Mouse (Mus musculus) neural tube, embryonic 13.5 days (tissue): ENCODE measurements around the gene Rnf144b. TPM values are rescaled to one million over a fixed set of nuclear protein-coding genes. Genes with fewer than 3 reads are reported as not detected.

ENCODE experiments used
- ATAC-seq: fragments of 200-750 bp; cut with Nextera tagmentation; 2 replicates; pipeline ENCODE4 v1.8.0; 2017; ENCODE audit warnings: low read depth, mild to moderate bottlenecking, moderate TSS enrichment, moderate library complexity
- H3K27ac ChIP-seq: fragments of 300-500 bp; sonication (generic); replicated peaks from 2 replicates; pipeline ENCODE4 v1.5.1; 2015; ENCODE audit warnings: moderate library complexity, mild to moderate bottlenecking, inconsistent platforms
- H3K27me3 ChIP-seq: fragments of 300-500 bp; sonication (generic); 2 replicates; pipeline ENCODE4 v1.6.1; 2015; ENCODE audit warnings: mild to moderate bottlenecking, inconsistent platforms
- H3K36me3 ChIP-seq: fragments of 300-500 bp; sonication (generic); 2 replicates; pipeline ENCODE4 v1.6.1; 2015; ENCODE audit warnings: mild to moderate bottlenecking, inconsistent platforms
- H3K4me1 ChIP-seq: fragments of 300-500 bp; sonication (generic); replicated peaks from 2 replicates; pipeline ENCODE4 v1.6.1; 2015; ENCODE audit warnings: inconsistent platforms
- H3K4me2 ChIP-seq: fragments of 300-500 bp; sonication (generic); 2 replicates; pipeline ENCODE4 v1.6.1; 2015; ENCODE audit warnings: inconsistent platforms, mild to moderate bottlenecking, moderate library complexity
- H3K4me3 ChIP-seq: fragments of 300-500 bp; sonication (generic); 2 replicates; pipeline ENCODE4 v1.5.1; 2015; ENCODE audit warnings: mild to moderate bottlenecking, inconsistent platforms
- H3K9ac ChIP-seq: fragments of 300-500 bp; sonication (generic); 2 replicates; pipeline ENCODE4 v1.6.1; 2015; ENCODE audit warnings: moderate library complexity, mild to moderate bottlenecking, inconsistent platforms
- H3K9me3 ChIP-seq: fragments of 300-500 bp; sonication (generic); 2 replicates; pipeline ENCODE4 v1.6.1; 2016; ENCODE audit warnings: inconsistent platforms
- WGBS: fragments of 180-500 bp; shearing (Covaris S2); methylation state at CpG from one replicate; pipeline ENCODE4 v1.1.7; 2015; 5-methylcytosine and 5-hydroxymethylcytosine counted together
- polyA plus RNA-seq: library from polyadenylated mRNA; unstranded; fragments of >200 nt; fragmentation: Nextera tagmentation; extraction: Ambion mirVana; gene quantifications from 2 replicates; pipeline ENCODE4 v1.2.1, GENCODE M21; 2015

Gene Rnf144b
- polyA plus RNA-seq, 1 experiment from 2014 or later, result 0.81 TPM

GRCm38 (mm10) chr13:47183771-47184170 lies 61.3 kb downstream of the Rnf144b start:
- no peaks in the 10 kb centered on the region for H3K9me3 ChIP-seq
- no peaks in the 10 kb centered on the region for H3K4me1 ChIP-seq
- H3K27ac ChIP-seq, result no peak overlapping the region
- no peak overlapping the region for H3K4me2 ChIP-seq
- no peak overlapping the region for H3K4me3 ChIP-seq
- no peak for ATAC-seq
- H3K27me3 ChIP-seq, result no peaks in the 10 kb centered on the region
- WGBS, result 80% methylated on average over 9 of the region's 9 CpGs
- H3K36me3 ChIP-seq, result no peaks in the 10 kb centered on the region
- no peak overlapping the region for H3K9ac ChIP-seq

- no peaks in the 10 kb centered on the region for H3K4me1 ChIP-seq
- 85% methylated on average over 4 of the region's 4 CpGs for WGBS
- H3K27me3 ChIP-seq, result peaks cover 2% of the 10 kb centered on the region
- H3K9ac ChIP-seq, result no peak overlapping the region
- no peak overlapping the region for H3K4me3 ChIP-seq
- H3K27ac ChIP-seq, result no peak overlapping the region
- no peaks in the 10 kb centered on the region for H3K36me3 ChIP-seq
- H3K4me2 ChIP-seq, result no peak overlapping the region
- no peak for ATAC-seq
- no peaks in the 10 kb centered on the region for H3K9me3 ChIP-seq
These were observed 65.4 kb downstream of the Rnf144b start for GRCm38 (mm10) chr13:47187836-47188235.

GRCm38 (mm10) chr13:47189971-47190370 lies 67.5 kb downstream of the Rnf144b start:
- Histone ChIP-seq H3K9me3 (no peaks in the 10 kb centered on the region), H3K4me3 (no peak overlapping the region), H3K4me2 (no peak overlapping the region), H3K4me1 (peaks cover 20% of the 10 kb centered on the region), H3K27ac (no peak overlapping the region), H3K9ac (no peak overlapping the region), H3K27me3 (peaks cover 19% of the 10 kb centered on the region), H3K36me3 (no peaks in the 10 kb centered on the region)
- WGBS, result 92% methylated on average over 7 of the region's 7 CpGs
- no peak for ATAC-seq

- Histone ChIP-seq H3K9ac (no peak overlapping the region), H3K36me3 (no peaks in the 10 kb centered on the region), H3K4me2 (no peak overlapping the region), H3K27ac (no peak overlapping the region), H3K4me1 (peaks cover 25% of the 10 kb centered on the region), H3K9me3 (no peaks in the 10 kb centered on the region), H3K4me3 (no peak overlapping the region), H3K27me3 (peaks cover 29% of the 10 kb centered on the region)
- no peak for ATAC-seq
- WGBS, result 73% methylated on average over 2 of the region's 2 CpGs
These were observed 69.7 kb downstream of the Rnf144b start for GRCm38 (mm10) chr13:47192200-47192599.

GRCm38 (mm10) chr13:47192771-47193170 lies 70.3 kb downstream of the Rnf144b start:
- Histone ChIP-seq H3K4me3 (no peak overlapping the region), H3K27ac (no peak overlapping the region), H3K9ac (no peak overlapping the region), H3K36me3 (no peaks in the 10 kb centered on the region), H3K27me3 (peaks cover 29% of the 10 kb centered on the region), H3K4me1 (peaks cover 25% of the 10 kb centered on the region), H3K4me2 (no peak overlapping the region), H3K9me3 (no peaks in the 10 kb centered on the region)
- ATAC-seq, result no peak
- 71% methylated on average over 5 of the region's 5 CpGs for WGBS

- Histone ChIP-seq H3K9ac (peak overlapping the region; percentile 72), H3K27me3 (peaks cover 29% of the 10 kb centered on the region), H3K9me3 (no peaks in the 10 kb centered on the region), H3K36me3 (no peaks in the 10 kb centered on the region), H3K4me1 (peaks cover 25% of the 10 kb centered on the region), H3K4me3 (peak overlapping the region; percentile 51), H3K27ac (no peak overlapping the region), H3K4me2 (peak overlapping the region; percentile 88)
- 9% methylated on average over 32 of the region's 32 CpGs for WGBS
- ATAC-seq, result peak; percentile 59; the same call in 1 of the 2 replicates
These were observed 71.1 kb downstream of the Rnf144b start for GRCm38 (mm10) chr13:47193326-47194153.

- Histone ChIP-seq H3K4me2 (peak overlapping the region; percentile 88), H3K9me3 (no peaks in the 10 kb centered on the region), H3K4me3 (peak overlapping the region; percentile 51), H3K27me3 (peaks cover 29% of the 10 kb centered on the region), H3K36me3 (no peaks in the 10 kb centered on the region), H3K4me1 (peaks cover 25% of the 10 kb centered on the region), H3K27ac (no peak overlapping the region), H3K9ac (0 out of 2 replicates have a peak overlapping the region, but pooled peaks have one; percentile 72)
- no peak for ATAC-seq
- WGBS, result 23% methylated on average over 11 of the region's 11 CpGs
These were observed 72.2 kb downstream of the Rnf144b start for GRCm38 (mm10) chr13:47194695-47195094.

GRCm38 (mm10) chr13:47195491-47195890 lies 73.0 kb downstream of the Rnf144b start:
- peaks cover 29% of the 10 kb centered on the region for H3K27me3 ChIP-seq
- no peak overlapping the region for H3K9ac ChIP-seq
- no peaks in the 10 kb centered on the region for H3K9me3 ChIP-seq
- H3K4me3 ChIP-seq, result no peak overlapping the region
- ATAC-seq, result no peak
- H3K27ac ChIP-seq, result no peak overlapping the region
- no peaks in the 10 kb centered on the region for H3K36me3 ChIP-seq
- peak overlapping the region; percentile 88; the same call in 1 of the 2 replicates for H3K4me2 ChIP-seq
- WGBS, result 71% methylated on average over 4 of the region's 4 CpGs
- H3K4me1 ChIP-seq, result peaks cover 25% of the 10 kb centered on the region

GRCm38 (mm10) chr13:47200011-47200670 lies 77.7 kb downstream of the Rnf144b start:
- Histone ChIP-seq H3K27me3 (peaks cover 8% of the 10 kb centered on the region), H3K4me2 (no peak overlapping the region), H3K4me3 (no peak overlapping the region), H3K36me3 (no peaks in the 10 kb centered on the region), H3K27ac (no peak overlapping the region), H3K4me1 (peaks cover 4% of the 10 kb centered on the region), H3K9me3 (no peaks in the 10 kb centered on the region), H3K9ac (no peak overlapping the region)
- WGBS, result 89% methylated on average over 12 of the region's 12 CpGs
- ATAC-seq, result no peak

- Histone ChIP-seq H3K4me1 (no peaks in the 10 kb centered on the region; the same call in 1 of the 2 replicates), H3K4me3 (no peak overlapping the region), H3K9ac (no peak overlapping the region), H3K9me3 (peaks cover 8% of the 10 kb centered on the region; the same call in 1 of the 2 replicates), H3K4me2 (no peak overlapping the region), H3K27ac (no peak overlapping the region), H3K27me3 (no peaks in the 10 kb centered on the region), H3K36me3 (peaks cover 4% of the 10 kb centered on the region; the same call in 1 of the 2 replicates)
- no peak for ATAC-seq
- 73% methylated on average over 13 of the region's 13 CpGs for WGBS
These were observed 79.6 kb downstream of the Rnf144b start for GRCm38 (mm10) chr13:47201962-47202624.

GRCm38 (mm10) chr13:47210496-47210895 lies 88.0 kb downstream of the Rnf144b start:
- peaks cover 8% of the 10 kb centered on the region; the same call in 1 of the 2 replicates for H3K9me3 ChIP-seq
- peaks cover 4% of the 10 kb centered on the region; the same call in 1 of the 2 replicates for H3K36me3 ChIP-seq
- no peak for ATAC-seq
- no peak overlapping the region for H3K4me2 ChIP-seq
- no peaks in the 10 kb centered on the region for H3K27me3 ChIP-seq
- H3K4me3 ChIP-seq, result no peak overlapping the region
- H3K9ac ChIP-seq, result no peak overlapping the region
- 88% methylated on average over 4 of the region's 4 CpGs for WGBS
- H3K27ac ChIP-seq, result no peak overlapping the region
- no peaks in the 10 kb centered on the region for H3K4me1 ChIP-seq

- Histone ChIP-seq H3K9ac (no peak overlapping the region), H3K27ac (no peak overlapping the region), H3K4me2 (no peak overlapping the region), H3K27me3 (no peaks in the 10 kb centered on the region), H3K36me3 (peaks cover 4% of the 10 kb centered on the region; the same call in 1 of the 2 replicates), H3K4me3 (no peak overlapping the region), H3K4me1 (no peaks in the 10 kb centered on the region), H3K9me3 (peaks cover 8% of the 10 kb centered on the region; the same call in 1 of the 2 replicates)
- WGBS, result 86% methylated on average over 6 of the region's 6 CpGs
- ATAC-seq, result no peak
These were observed 88.5 kb downstream of the Rnf144b start for GRCm38 (mm10) chr13:47210992-47211391.
